Mouse (Mus musculus) embryonic facial prominence, embryonic 14.5 days (tissue): ENCODE results near the gene Spem1. TPM values are rescaled to one million over a fixed set of nuclear protein-coding genes. Genes with fewer than 3 reads are reported as not detected.

Source experiments
- ATAC-seq: fragments of 200-750 bp; cut with Nextera tagmentation; 2 replicates; pipeline ENCODE4 v1.8.0; 2017; ENCODE audit warnings: low read depth, moderate number of reproducible peaks, moderate TSS enrichment
- DNase-seq: peaks from one replicate; pipeline ENCODE4 v3.0.0-alpha.2; 2015; ENCODE audit warnings: low spot score
- H3K27ac ChIP-seq: fragments of 300-500 bp; sonication (generic); replicated peaks from 2 replicates; pipeline ENCODE4 v1.5.1; 2014; ENCODE audit warnings: low read depth, mild to moderate bottlenecking, low read length, moderate library complexity
- H3K27me3 ChIP-seq: fragments of 300-500 bp; sonication (generic); replicated peaks from 2 replicates; pipeline ENCODE4 v1.6.1; 2014; ENCODE audit warnings: low read length; ENCODE audit not compliant: control insufficient read depth, insufficient read depth
- H3K36me3 ChIP-seq: fragments of 300-500 bp; sonication (generic); 2 replicates; pipeline ENCODE4 v1.6.1; 2014; ENCODE audit warnings: low read length, mixed read lengths; ENCODE audit not compliant: control insufficient read depth, insufficient read depth
- H3K4me1 ChIP-seq: fragments of 300-500 bp; sonication (generic); 2 replicates; pipeline ENCODE4 v1.6.1; 2014; ENCODE audit warnings: antibody characterized with exemption, low read length; ENCODE audit not compliant: control insufficient read depth, insufficient read depth
- H3K4me2 ChIP-seq: fragments of 300-500 bp; sonication (generic); 2 replicates; pipeline ENCODE4 v1.6.1; 2014; ENCODE audit warnings: low read depth, mild to moderate bottlenecking, low read length, moderate library complexity, mixed read lengths
- H3K4me3 ChIP-seq: fragments of 300-500 bp; sonication (generic); 2 replicates; pipeline ENCODE4 v1.5.1; 2014; ENCODE audit warnings: low read depth, mild to moderate bottlenecking, low read length
- H3K9ac ChIP-seq: fragments of 300-500 bp; sonication (generic); 2 replicates; pipeline ENCODE4 v1.6.1; 2014; ENCODE audit warnings: low read depth, mild to moderate bottlenecking, low read length, moderate library complexity, mixed read lengths
- H3K9me3 ChIP-seq: fragments of 300-500 bp; sonication (generic); 2 replicates; pipeline ENCODE4 v1.6.1; 2016; ENCODE audit warnings: low read length; ENCODE audit not compliant: control insufficient read depth
- whole genome bisulfite sequencing: fragments of 180-500 bp; shearing (Covaris S2); extraction: QIAGEN DNeasy Blood & Tissue Kit; methylation state at CpG from one replicate; pipeline ENCODE4 v1.1.7; 2014; 5-methylcytosine and 5-hydroxymethylcytosine counted together
- polyA plus RNA-seq: library from polyadenylated mRNA; unstranded; fragments of >200 nt; fragmentation: Nextera tagmentation; extraction: Ambion mirVana; gene quantifications from 2 replicates; pipeline ENCODE4 v1.2.1, GENCODE M21; 2014

Gene Spem1
- polyA plus RNA-seq, 1 experiment from 2014 or later, result not detected

GRCm38 (mm10) chr11:69800138-69800391 lies 21.9 kb downstream of the Spem1 start:
- H3K27ac ChIP-seq, result peak overlapping the region; percentile 80

GRCm38 (mm10) chr11:69799394-69800137 lies 22.4 kb downstream of the Spem1 start:
- ATAC-seq (no peak), DNase-seq (no peak)
- Histone ChIP-seq H3K9ac (no peak overlapping the region; the same call in 1 of the 2 replicates), H3K4me2 (peak overlapping the region; percentile 97), H3K27me3 (peaks cover 33% of the 10 kb centered on the region), H3K9me3 (no peaks in the 10 kb centered on the region), H3K36me3 (no peaks in the 10 kb centered on the region), H3K4me1 (peaks cover 42% of the 10 kb centered on the region), H3K27ac (peak overlapping the region; percentile 80), H3K4me3 (peak overlapping the region; percentile 58)
- WGBS, result 17% methylated on average over 12 of the region's 12 CpGs

More at GRCm38 (mm10) chr11:69800138-69800391, 21.9 kb downstream of the Spem1 start:
- Histone ChIP-seq H3K4me1 (peaks cover 47% of the 10 kb centered on the region), H3K27me3 (peaks cover 38% of the 10 kb centered on the region), H3K4me2 (peak overlapping the region; percentile 97), H3K9me3 (no peaks in the 10 kb centered on the region), H3K9ac (peak overlapping the region; percentile 64), H3K4me3 (peak overlapping the region; percentile 58), H3K36me3 (no peaks in the 10 kb centered on the region)
- DNase-seq, result peak; percentile 67
- 0% methylated on average over 11 of the region's 11 CpGs for WGBS
- ATAC-seq, result no peak

GRCm38 (mm10) chr11:69797924-69798323 lies 24.1 kb downstream of the Spem1 start:
- H3K4me3 ChIP-seq, result no peak overlapping the region
- H3K9ac ChIP-seq, result no peak overlapping the region
- 77% methylated on average over 7 of the region's 7 CpGs for WGBS
- no peak overlapping the region for H3K27ac ChIP-seq
- H3K4me1 ChIP-seq, result peaks cover 28% of the 10 kb centered on the region
- ATAC-seq (no peak), DNase-seq (no peak)
- H3K4me2 ChIP-seq, result no peak overlapping the region
- H3K27me3 ChIP-seq, result peaks cover 20% of the 10 kb centered on the region
- no peaks in the 10 kb centered on the region for H3K36me3 ChIP-seq
- no peaks in the 10 kb centered on the region for H3K9me3 ChIP-seq

- Histone ChIP-seq H3K27me3 (peaks cover 12% of the 10 kb centered on the region; the same call in 1 of the 2 replicates), H3K27ac (no peak overlapping the region), H3K4me1 (peaks cover 14% of the 10 kb centered on the region), H3K9ac (peak overlapping the region; percentile 61), H3K36me3 (no peaks in the 10 kb centered on the region), H3K9me3 (no peaks in the 10 kb centered on the region), H3K4me3 (peak overlapping the region; percentile 51), H3K4me2 (peak overlapping the region; percentile 95)
- ATAC-seq (no peak), DNase-seq (peak; percentile 63)
- 3% methylated on average over 13 of the region's 13 CpGs for WGBS
These were observed 26.0 kb downstream of the Spem1 start for GRCm38 (mm10) chr11:69795983-69796435.

- Histone ChIP-seq H3K9ac (peak within 1 kb of the TSS; percentile 61), H3K27ac (peak within 1 kb of the TSS; percentile 70), H3K9me3 (no peaks in the 10 kb centered on the region), H3K4me3 (peak within 1 kb of the TSS; percentile 51), H3K36me3 (no peaks in the 10 kb centered on the region), H3K27me3 (peaks cover 12% of the 10 kb centered on the region; the same call in 1 of the 2 replicates), H3K4me2 (peak within 1 kb of the TSS; percentile 95), H3K4me1 (peaks cover 14% of the 10 kb centered on the region)
- WGBS, result 3% methylated on average over 45 of the region's 52 CpGs
- DNase-seq (peak; percentile 99), ATAC-seq (peak; percentile 98)
These were observed 26.6 kb downstream of the Spem1 start, which contains the start of gene Chrnb1 for GRCm38 (mm10) chr11:69795168-69795982. Chrnb1 (minus strand) TSS chr11:69795943.

GRCm38 (mm10) chr11:69793429-69793828 lies 28.6 kb downstream of the Spem1 start:
- Histone ChIP-seq H3K27me3 (peaks cover 12% of the 10 kb centered on the region; the same call in 1 of the 2 replicates), H3K4me3 (no peak overlapping the region), H3K27ac (no peak overlapping the region), H3K4me1 (peaks cover 5% of the 10 kb centered on the region; the same call in 1 of the 2 replicates), H3K9me3 (no peaks in the 10 kb centered on the region), H3K9ac (no peak overlapping the region), H3K4me2 (no peak overlapping the region), H3K36me3 (no peaks in the 10 kb centered on the region)
- 53% methylated on average over 5 of the region's 5 CpGs for WGBS
- ATAC-seq (no peak), DNase-seq (no peak)

- peaks cover 5% of the 10 kb centered on the region; the same call in 1 of the 2 replicates for H3K4me1 ChIP-seq
- no peak overlapping the region for H3K27ac ChIP-seq
- H3K27me3 ChIP-seq, result no peaks in the 10 kb centered on the region
- no peak overlapping the region for H3K4me3 ChIP-seq
- H3K36me3 ChIP-seq, result no peaks in the 10 kb centered on the region
- no peak overlapping the region for H3K9ac ChIP-seq
- no peaks in the 10 kb centered on the region for H3K9me3 ChIP-seq
- H3K4me2 ChIP-seq, result no peak overlapping the region
- ATAC-seq (no peak), DNase-seq (no peak)
- 63% methylated on average over 5 of the region's 5 CpGs for whole genome bisulfite sequencing
These were observed 30.6 kb downstream of the Spem1 start for GRCm38 (mm10) chr11:69791420-69791819.

GRCm38 (mm10) chr11:69789431-69789830 lies 32.5 kb downstream of the Spem1 start:
- no peak overlapping the region for H3K27ac ChIP-seq
- ATAC-seq (no peak), DNase-seq (no peak)
- H3K9ac ChIP-seq, result no peak overlapping the region
- no peak overlapping the region for H3K4me3 ChIP-seq
- no peaks in the 10 kb centered on the region for H3K9me3 ChIP-seq
- no peaks in the 10 kb centered on the region for H3K4me1 ChIP-seq
- WGBS, result 55% methylated on average over 5 of the region's 5 CpGs
- H3K27me3 ChIP-seq, result no peaks in the 10 kb centered on the region
- no peaks in the 10 kb centered on the region for H3K36me3 ChIP-seq
- H3K4me2 ChIP-seq, result no peak overlapping the region
